Mouse (Mus musculus) lung, postnatal 0 days (tissue): Measurements from ENCODE around the gene C3ar1. TPM values are rescaled to one million over a fixed set of nuclear protein-coding genes. Genes with fewer than 3 reads are reported as not detected.

ENCODE experiments used
- ATAC-seq: fragments of 200-750 bp; cut with Nextera tagmentation; 2 replicates; pipeline ENCODE4 v1.8.0; 2017; ENCODE audit warnings: moderate library complexity
- DNase-seq: peaks from one replicate; pipeline ENCODE4 v3.0.0-alpha.2; 2016; ENCODE audit warnings: low spot score
- H3K27ac ChIP-seq: fragments of 300-500 bp; sonication (generic); 2 replicates; pipeline ENCODE4 v1.5.1; 2014; ENCODE audit warnings: antibody characterized with exemption, mild to moderate bottlenecking, low read length, mixed read lengths
- H3K27me3 ChIP-seq: fragments of 300-500 bp; sonication (generic); replicated peaks from 2 replicates; pipeline ENCODE4 v1.6.1; 2014; ENCODE audit warnings: low read length, mixed read lengths; ENCODE audit not compliant: insufficient read depth
- H3K36me3 ChIP-seq: fragments of 300-500 bp; sonication (generic); 2 replicates; pipeline ENCODE4 v1.6.1; 2014; ENCODE audit warnings: low read length, mixed read lengths; ENCODE audit not compliant: insufficient read depth
- H3K4me1 ChIP-seq: fragments of 300-500 bp; sonication (generic); 2 replicates; pipeline ENCODE4 v1.6.1; 2014; ENCODE audit warnings: antibody characterized with exemption, low read depth, low read length, mixed read lengths; ENCODE audit not compliant: insufficient read depth
- H3K4me2 ChIP-seq: fragments of 300-500 bp; sonication (generic); replicated peaks from 2 replicates; pipeline ENCODE4 v1.6.1; 2014; ENCODE audit warnings: low read depth, mild to moderate bottlenecking, low read length, moderate library complexity, mixed read lengths
- H3K4me3 ChIP-seq: fragments of 300-500 bp; sonication (generic); 2 replicates; pipeline ENCODE4 v1.5.1; 2014; ENCODE audit warnings: low read depth, low read length
- H3K9ac ChIP-seq: fragments of 300-500 bp; sonication (generic); replicated peaks from 2 replicates; pipeline ENCODE4 v1.6.1; 2014; ENCODE audit warnings: low read depth, mild to moderate bottlenecking
- H3K9me3 ChIP-seq: fragments of 300-500 bp; sonication (generic); 2 replicates; pipeline ENCODE4 v1.6.1; 2016; ENCODE audit warnings: low read length, mixed read lengths
- CTCF ChIP-seq: IDR thresholded peaks from 2 replicates; pipeline ENCODE4 v1.5.1; 2016; ENCODE audit warnings: antibody characterized with exemption, mild to moderate bottlenecking
- EP300 ChIP-seq: IDR thresholded peaks from 2 replicates; pipeline ENCODE4 v1.6.1; 2016; ENCODE audit warnings: antibody characterized with exemption, mild to moderate bottlenecking, control low read depth
- WGBS: fragments of 180-500 bp; shearing (Covaris S2); extraction: QIAGEN DNeasy Blood & Tissue Kit; methylation state at CpG from one replicate; pipeline ENCODE4 v1.1.7; 2014; 5-methylcytosine and 5-hydroxymethylcytosine counted together
- microRNA-seq: library from miRNA; unstranded; fragments of <30 nt; microRNA quantifications from one replicate; pipeline ENCODE4, GENCODE M21; 2016
- polyA plus RNA-seq: library from polyadenylated mRNA; unstranded; fragments of >200 nt; fragmentation: Nextera tagmentation; extraction: Ambion mirVana; gene quantifications from 2 replicates; pipeline ENCODE4 v1.2.1, GENCODE M21; 2015

Gene C3ar1
- polyA plus RNA-seq, 1 experiment from 2014 or later, result 3.4 TPM

DNA sequence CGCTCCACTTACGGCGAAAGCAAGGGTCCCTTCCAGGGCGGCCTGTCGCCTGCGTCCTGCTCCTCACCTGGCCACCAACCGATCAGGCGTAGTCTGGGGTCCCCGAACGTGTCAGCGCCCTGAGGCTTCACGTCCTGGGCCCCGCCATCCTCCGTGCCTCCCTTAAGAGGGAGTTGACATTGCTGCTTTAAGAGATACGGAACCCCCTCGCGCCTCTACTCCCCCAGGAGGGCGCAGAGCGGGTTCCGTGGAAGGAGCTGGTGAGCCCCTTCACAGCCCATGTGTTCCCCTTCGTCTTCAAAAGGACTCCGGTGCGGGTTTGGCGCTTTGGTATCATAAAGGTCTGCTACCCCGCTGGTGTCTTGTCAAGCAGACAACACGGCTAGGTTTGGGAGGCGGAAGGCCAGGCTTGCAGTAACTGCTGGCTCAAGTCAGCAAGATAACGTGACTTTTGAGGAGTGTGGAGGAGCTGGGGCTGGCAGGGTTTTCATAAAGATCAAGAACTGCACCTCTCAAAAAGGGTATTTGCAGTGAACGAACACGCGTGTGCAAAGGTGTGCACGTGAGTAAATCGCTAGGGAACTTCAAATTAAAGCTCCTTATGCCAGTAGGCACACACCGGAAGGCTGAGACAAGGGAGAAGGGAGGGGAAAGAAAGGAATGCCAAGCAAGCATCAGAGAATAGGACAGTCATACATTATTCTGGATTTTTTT lies 54.0 kb downstream of the C3ar1 start:
- no peak overlapping the region for H3K27ac ChIP-seq
- H3K9me3 ChIP-seq, result no peaks in the 10 kb centered on the region
- H3K9ac ChIP-seq, result peak overlapping the region; percentile 34; the same call in 1 of the 2 replicates
- H3K4me1 ChIP-seq, result peaks cover 4% of the 10 kb centered on the region; the same call in 1 of the 2 replicates
- peak; percentile 42 for ATAC-seq
- H3K36me3 ChIP-seq, result no peaks in the 10 kb centered on the region
- 3% methylated on average over 34 of the region's 34 CpGs for WGBS
- H3K4me3 ChIP-seq, result peak overlapping the region; percentile 48
- no peaks in the 10 kb centered on the region for H3K27me3 ChIP-seq
- peak; percentile 44 for DNase-seq
- H3K4me2 ChIP-seq, result peak overlapping the region; percentile 96
- TF ChIP-seq CTCF (no peak), EP300 (no peak)

DNA sequence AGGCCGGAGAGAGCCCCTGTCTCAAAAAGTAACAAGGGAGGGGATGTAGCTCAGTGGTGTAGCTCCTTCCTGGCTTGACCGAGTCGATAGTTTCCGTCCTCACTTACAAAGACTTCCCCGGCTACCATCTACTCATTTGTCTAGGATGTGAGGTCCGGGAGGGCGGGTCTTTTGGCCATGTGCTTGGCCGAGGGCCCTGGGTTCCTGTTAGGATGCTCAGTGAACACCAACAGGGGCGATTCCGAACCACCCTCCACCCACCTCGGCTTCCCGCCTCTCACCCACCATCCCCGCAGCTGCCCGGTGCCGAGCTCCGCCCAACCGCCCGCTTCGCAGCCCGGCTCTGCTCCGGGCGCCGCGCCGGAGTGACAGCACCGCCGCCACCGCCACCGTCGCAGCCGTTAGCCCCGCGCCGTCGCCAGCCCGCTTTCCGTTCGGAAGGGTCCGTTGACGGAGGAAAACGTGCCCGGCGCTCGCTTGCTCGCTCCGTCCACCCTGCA lies 54.6 kb downstream of the C3ar1 start, which contains the start of gene Slc2a3:
Gene Slc2a3, minus strand, starts transcription at position 340 of the 500 bp plus-strand sequence.
- H3K4me2 ChIP-seq, result peak within 1 kb of the TSS; percentile 96
- H3K27ac ChIP-seq, result no peak within 1 kb of the TSS; the same call in 1 of the 2 replicates
- peak; percentile 55 for DNase-seq
- peaks cover 4% of the 10 kb centered on the region; the same call in 1 of the 2 replicates for H3K4me1 ChIP-seq
- no peaks in the 10 kb centered on the region for H3K36me3 ChIP-seq
- under 1% methylated on average over 42 of the region's 46 CpGs for WGBS
- peak within 1 kb of the TSS; percentile 48 for H3K4me3 ChIP-seq
- peak within 1 kb of the TSS; percentile 34; the same call in 1 of the 2 replicates for H3K9ac ChIP-seq
- no peaks in the 10 kb centered on the region for H3K27me3 ChIP-seq
- no peaks in the 10 kb centered on the region for H3K9me3 ChIP-seq
- TF ChIP-seq EP300 (no peak), CTCF (no peak)
- peak; percentile 65 for ATAC-seq

DNA sequence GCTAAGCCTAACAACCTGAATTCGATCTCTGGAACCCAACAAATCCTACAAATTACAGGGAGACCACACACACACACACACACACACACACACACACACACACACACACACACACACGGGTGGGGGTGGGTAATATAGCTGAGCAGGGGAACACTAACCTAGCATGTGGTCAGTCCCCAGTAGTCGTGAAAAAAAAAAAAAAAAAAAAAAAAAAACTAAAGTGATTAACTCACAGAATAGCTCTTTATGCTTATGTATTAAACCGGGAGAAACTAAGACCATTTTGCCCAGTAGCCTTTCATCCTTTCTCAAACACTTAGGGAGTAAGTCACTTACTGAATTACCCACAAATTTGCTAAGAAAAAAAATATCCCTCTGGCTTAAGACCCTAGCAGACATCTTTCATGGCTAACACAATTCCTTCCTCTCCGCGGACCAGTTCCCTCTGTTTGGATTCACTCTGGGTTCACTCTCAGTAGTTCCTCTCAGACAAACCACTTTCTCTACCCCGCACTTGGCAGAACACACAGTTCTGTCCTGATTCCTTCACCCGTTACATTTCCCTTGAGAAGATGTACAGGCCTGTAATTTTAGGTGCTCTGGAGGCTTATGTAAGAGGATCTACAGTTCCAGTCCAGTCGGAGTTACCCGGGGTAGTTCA lies 55.2 kb downstream of the C3ar1 start:
- DNase-seq (no peak), ATAC-seq (peak; percentile 27; the same call in 1 of the 2 replicates)
- TF ChIP-seq CTCF, result no peak
- TF ChIP-seq EP300, result no peak
- Histone ChIP-seq H3K9ac (0 out of 2 replicates have a peak overlapping the region, but pooled peaks have one; percentile 34), H3K9me3 (no peaks in the 10 kb centered on the region), H3K4me1 (peaks cover 4% of the 10 kb centered on the region; the same call in 1 of the 2 replicates), H3K27ac (no peak overlapping the region), H3K4me2 (peak overlapping the region; percentile 96), H3K4me3 (peak overlapping the region; percentile 48), H3K27me3 (no peaks in the 10 kb centered on the region), H3K36me3 (no peaks in the 10 kb centered on the region)
- 30% methylated on average over 10 of the region's 10 CpGs for WGBS

Small RNA genes within 50 kb of the gene (microRNA-seq; reads per million reads assigned to microRNA genes)
- gene Mir7231, result not detected

Other genes with a start within 250 kb of the C3ar1 start
- gene Gdf3, start 246.1 kb downstream of the C3ar1 start, polyA plus RNA-seq, result not detected in 2 replicates
- not detected in 2 replicates for gene Dppa3, start 229.8 kb downstream of the C3ar1 start, polyA plus RNA-seq
- gene Nanog, start 148.7 kb downstream of the C3ar1 start, polyA plus RNA-seq, result 0.24 and 0.36 TPM in 2 replicates
- 3.8 and 5.0 TPM in 2 replicates for gene Slc2a3, start 54.5 kb downstream of the C3ar1 start, polyA plus RNA-seq
- gene Foxj2, start 36.2 kb downstream of the C3ar1 start, polyA plus RNA-seq, result 5.5 and 6.1 TPM in 2 replicates
- gene Necap1, start 18.3 kb upstream of the C3ar1 start, polyA plus RNA-seq, result 30.3 and 31.2 TPM in 2 replicates
- gene Clec4a1, start 65.7 kb upstream of the C3ar1 start, polyA plus RNA-seq, result 4.6 and 5.1 TPM in 2 replicates
- gene Clec4a3, start 96.4 kb upstream of the C3ar1 start, polyA plus RNA-seq, result 13.2 and 19.8 TPM in 2 replicates
- gene Clec4a4, start 134.2 kb upstream of the C3ar1 start, polyA plus RNA-seq, result 0.35 TPM in 1 of 2 replicates, not detected in the other
- gene Clec4b1, start 193.8 kb upstream of the C3ar1 start, polyA plus RNA-seq, result 1.9 and 2.3 TPM in 2 replicates